Mouse (Mus musculus): ENCODE results near the gene Trp53rka.

- TF ChIP-seq CTCF (IDR thresholded peaks at IDR 0.05; ENCODE audit: low read depth) (no peak), EP300 (IDR thresholded peaks at IDR 0.05; ENCODE audit: low read depth) (no peak)
Observed at GRCm38 (mm10) chr2:165494495-165494894, 1.4 kb upstream of the Trp53rka start.
